Mouse (Mus musculus) adrenal gland (tissue): ENCODE data around the gene Mynn.
"Not testable (repeated sequence)": the region's sequence is repeated elsewhere in the genome, so short reads cannot be mapped to it uniquely, and the experiment has no call there.

ENCODE experiments used
- intact Hi-C: fragments of 180-260 bp; cut with DNase I; formaldehyde crosslinking; loops from one replicate; pipeline ENCODE4 v1.15.1; 2025
- long read RNA-seq, 2 experiments: library from polyadenylated mRNA; unstranded; transcript quantifications; one replicate each; pipeline ENCODE4 v2.0.0; 2020; ENCODE audit warnings: borderline replicate concordance in 1 of 2; ENCODE audit not compliant: insufficient replicate concordance in 1 of 2

Mynn gene
- long read RNA-seq, experiment 1, full-length matches to known transcripts: 6 of 9 reads
- long read RNA-seq, experiment 1, partial matches to known transcripts: 1 of 9 reads
- long read RNA-seq, experiment 1, other reads (novel, unspliced or antisense): 2 of 9 reads
- long read RNA-seq, experiment 2, full-length matches to known transcripts: 4 of 5 reads
- long read RNA-seq, experiment 2, partial matches to known transcripts: 1 of 5 reads
- long read RNA-seq, experiment 2, other reads (novel, unspliced or antisense): 0 of 5 reads

- intact Hi-C loops: loop anchor here (5.0 kb wide), 1 partner anchor 190 kb away; the partner anchor contains the start of gene Sec62
These were observed at the start of gene Mynn for GRCm38 (mm10) chr3:30602065-30602739. Gene Mynn (plus strand): TSS chr3:30602065.

DNA sequence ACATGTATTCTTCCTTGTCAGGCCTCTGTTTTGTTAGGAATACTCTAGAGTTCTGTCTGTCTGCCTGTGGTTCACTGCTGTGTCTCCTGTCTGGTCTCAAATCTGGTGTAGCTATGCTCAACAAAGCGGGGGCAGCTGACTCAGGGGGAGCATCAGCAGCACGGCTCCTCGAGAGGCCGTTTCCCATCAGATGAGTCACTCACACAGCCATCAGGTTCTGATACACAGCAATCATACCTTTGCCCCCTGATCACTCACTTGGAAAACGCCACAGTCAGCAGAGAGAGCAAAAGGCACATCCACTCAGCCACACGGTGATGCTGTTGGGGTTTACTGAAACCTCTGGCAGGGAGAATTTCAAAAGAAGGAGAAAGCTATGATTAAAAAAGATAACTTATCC lies 48.1 kb upstream of the Mynn start:
- intact Hi-C loops: loop anchor here (10.0 kb wide), 1 partner anchor 739 kb away; no protein-coding TSS in a partner anchor

- intact Hi-C loops: no loop called here
These were observed 41.1 kb upstream of the Mynn start for GRCm38 (mm10) chr3:30560677-30561314.

DNA sequence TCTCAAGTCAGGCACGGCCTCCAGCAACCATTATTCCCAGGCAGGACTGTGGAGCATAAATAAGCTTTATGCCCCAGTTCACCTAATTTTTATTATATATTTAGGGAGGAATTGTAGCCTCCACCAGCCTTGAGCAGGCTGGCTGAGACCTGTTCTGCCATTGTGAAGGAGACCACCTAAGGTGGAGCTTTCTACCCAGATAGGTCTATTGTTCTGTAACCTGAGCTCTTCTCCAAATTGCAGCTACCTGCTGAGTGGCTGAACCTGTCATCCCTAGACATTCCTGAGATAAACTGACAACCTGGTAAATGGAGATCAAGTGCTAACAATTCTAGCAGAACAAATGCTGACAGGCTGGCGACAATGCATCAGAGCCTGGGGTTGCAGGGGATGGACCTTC lies 35.5 kb upstream of the Mynn start:
- intact Hi-C loops: not testable (repeated sequence)

- intact Hi-C loops: no loop called here
These were observed 28.3 kb upstream of the Mynn start for GRCm38 (mm10) chr3:30573549-30573948.

DNA sequence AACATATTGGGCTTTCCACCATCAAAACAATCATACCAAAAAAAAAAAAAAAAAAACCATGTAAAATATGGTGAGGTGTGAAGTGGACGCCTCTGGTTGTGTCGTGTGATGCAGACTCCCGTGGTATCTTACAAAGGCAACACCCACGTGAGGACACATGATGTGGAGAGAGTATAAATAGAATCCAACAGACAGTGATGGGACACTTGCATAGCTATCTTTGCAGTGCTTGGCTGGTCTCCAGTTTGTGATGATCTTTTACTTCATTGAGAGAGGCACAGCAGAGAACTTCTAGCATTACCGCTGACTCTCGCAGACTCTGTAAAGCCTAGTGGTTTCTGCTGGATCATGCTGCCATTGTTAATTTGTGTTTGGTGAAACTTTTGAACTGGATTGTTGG lies 13.0 kb upstream of the Mynn start:
- intact Hi-C loops: no loop called here

DNA sequence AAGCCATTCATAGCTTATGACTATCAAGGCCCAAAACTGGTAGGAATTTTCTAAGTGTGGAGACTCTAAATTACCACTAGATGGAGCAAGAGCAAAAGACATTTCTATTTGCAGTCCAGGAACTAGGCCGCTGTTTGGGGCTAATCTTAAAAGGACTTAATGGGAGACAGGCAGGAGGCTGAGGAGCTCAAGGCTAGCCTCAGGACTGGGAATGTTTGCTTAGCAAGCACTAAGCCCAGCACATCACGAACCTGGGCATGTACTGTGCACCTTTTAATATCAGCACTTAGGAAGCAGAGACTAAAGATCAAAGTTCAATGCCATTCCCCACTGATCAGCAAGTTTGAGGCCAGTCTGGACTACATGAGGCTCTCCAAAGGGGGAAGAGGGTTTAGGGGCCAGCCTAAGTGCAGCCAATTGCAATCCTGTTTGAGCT lies 9.4 kb upstream of the Mynn start:
- intact Hi-C loops: loop anchor here (5.0 to 10.0 kb wide), 2 partner anchors 100 to 552 kb away; partner anchors contain the start of gene Cldn11

GRCm38 (mm10) chr3:30593719-30594485 lies 8.0 kb upstream of the Mynn start:
- intact Hi-C loops: loop anchor here (5.0 to 10.0 kb wide), 2 partner anchors 98 to 551 kb away; partner anchors contain the start of gene Cldn11

- intact Hi-C loops: loop anchor here (5.0 to 10.0 kb wide), 2 partner anchors 377 to 550 kb away; partner anchors contain the start of gene Cldn11
These were observed 6.6 kb upstream of the Mynn start for GRCm38 (mm10) chr3:30595111-30595832.

- intact Hi-C loops: loop anchor here (5.0 to 10.0 kb wide), 2 partner anchors 375 to 548 kb away; partner anchors contain the start of gene Cldn11
These were observed 4.6 kb upstream of the Mynn start for GRCm38 (mm10) chr3:30597271-30597670.

- intact Hi-C loops: loop anchor here (5.0 to 10.0 kb wide), 3 partner anchors 192 to 545 kb away; partner anchors contain the start of genes Cldn11 and Sec62
These were observed 1.9 kb upstream of the Mynn start, which contains the start of gene Actrt3 for GRCm38 (mm10) chr3:30599711-30600545. Gene Actrt3 (minus strand): TSS chr3:30599939.

DNA sequence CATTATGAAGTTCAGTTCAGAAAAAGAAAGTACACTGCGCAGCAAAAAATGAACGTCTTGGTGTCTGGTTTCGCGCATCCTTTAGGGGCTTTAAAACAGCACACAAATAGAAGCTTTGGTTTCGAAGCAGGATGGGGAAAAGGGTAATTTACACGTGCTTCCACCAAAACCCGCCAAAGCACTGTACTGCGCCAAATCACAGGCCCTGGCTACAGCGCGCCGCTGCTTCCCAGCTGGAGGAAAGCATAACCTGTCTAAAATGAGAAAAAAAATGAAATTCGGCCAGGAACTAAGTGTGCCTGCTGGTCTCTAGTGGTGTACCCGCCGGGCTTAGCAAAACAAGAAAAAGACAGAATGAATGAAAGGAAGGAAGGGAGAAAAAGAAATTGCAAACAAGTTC lies 1.1 kb upstream of the Mynn start:
- intact Hi-C loops: loop anchor here (5.0 kb wide), 1 partner anchor 192 kb away; the partner anchor contains the start of gene Sec62

DNA sequence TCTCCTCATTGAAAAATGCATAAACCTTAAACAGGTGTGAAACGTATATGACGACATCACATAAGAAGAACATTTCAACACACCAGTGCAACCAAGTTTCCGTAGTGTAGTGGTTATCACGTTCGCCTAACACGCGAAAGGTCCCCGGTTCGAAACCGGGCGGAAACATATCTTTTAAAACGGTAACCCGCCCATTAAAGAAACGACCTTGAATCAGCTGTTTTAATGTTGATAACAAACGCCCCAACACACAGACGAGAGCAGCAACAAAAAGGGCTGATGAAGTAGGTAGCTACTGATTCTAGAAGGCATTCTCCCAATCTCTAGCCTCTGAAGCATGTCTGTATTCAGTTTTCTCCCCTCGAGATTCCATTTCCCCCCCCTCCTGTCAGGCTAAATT lies 690 bp upstream of the Mynn start:
- intact Hi-C loops: loop anchor here (5.0 kb wide), 1 partner anchor 191 kb away; the partner anchor contains the start of gene Sec62

DNA sequence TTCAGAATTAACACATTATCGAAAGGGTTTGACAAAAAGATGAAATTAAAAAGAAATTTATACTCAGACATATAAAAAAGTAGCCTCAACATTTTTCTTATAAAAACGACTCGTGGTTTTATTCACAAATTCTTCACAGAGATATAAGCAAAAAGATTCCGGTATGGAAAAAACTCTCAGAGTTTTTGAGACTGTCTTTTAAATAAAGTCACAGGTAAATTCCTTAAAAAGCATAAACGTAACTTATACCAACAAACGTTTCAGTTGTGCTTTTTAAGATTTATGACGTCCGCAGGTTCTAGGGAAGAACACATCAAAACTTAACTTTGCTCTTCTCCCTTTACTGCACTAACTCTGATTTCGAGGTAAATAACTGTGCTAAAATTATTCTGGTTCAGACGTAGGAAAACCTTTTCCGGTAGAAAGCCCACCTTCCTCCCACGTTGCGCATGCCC lies 228 bp upstream of the Mynn start:
- intact Hi-C loops: loop anchor here (5.0 kb wide), 1 partner anchor 191 kb away; the partner anchor contains the start of gene Sec62

- intact Hi-C loops: loop anchor here (5.0 kb wide), 1 partner anchor 190 kb away; the partner anchor contains the start of gene Sec62
These were observed 854 bp downstream of the Mynn start for GRCm38 (mm10) chr3:30602740-30603098.

DNA sequence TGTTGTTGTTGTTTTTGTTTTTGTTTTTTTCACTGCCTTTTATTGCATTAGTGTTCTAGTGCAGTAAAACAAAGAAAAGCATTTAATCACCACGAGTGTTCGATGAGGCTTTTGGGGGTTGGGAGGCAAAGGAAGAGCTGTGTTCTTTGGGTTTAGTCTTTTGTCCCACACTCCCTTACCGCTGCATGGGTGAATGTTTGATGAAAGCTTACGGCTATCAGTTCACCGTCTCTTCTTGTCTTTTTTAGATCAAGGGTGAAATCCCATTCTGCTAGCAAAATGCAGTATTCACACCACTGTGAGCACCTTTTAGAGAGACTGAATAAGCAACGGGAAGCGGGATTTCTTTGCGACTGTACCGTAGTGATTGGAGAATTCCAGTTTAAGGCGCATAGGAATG lies 1.4 kb downstream of the Mynn start:
- intact Hi-C loops: loop anchor here (5.0 kb wide), 1 partner anchor 189 kb away; the partner anchor contains the start of gene Sec62

DNA sequence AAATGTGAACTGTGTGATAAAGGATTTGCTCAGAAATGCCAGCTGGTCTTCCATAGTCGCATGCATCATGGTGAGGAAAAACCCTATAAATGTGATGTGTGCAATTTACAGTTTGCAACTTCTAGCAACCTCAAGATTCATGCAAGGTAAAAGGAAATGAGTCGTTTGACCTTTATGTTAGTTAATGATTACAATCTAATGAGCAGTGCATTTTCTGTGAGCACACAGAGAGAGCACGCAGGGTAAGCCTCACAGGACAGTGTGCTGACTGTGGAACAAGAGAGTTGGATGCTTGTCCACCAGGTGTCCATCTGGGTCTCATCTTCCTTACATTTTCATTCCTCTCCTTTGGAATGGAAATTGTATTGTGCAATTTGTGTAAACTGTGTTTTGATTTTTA lies 7.1 kb downstream of the Mynn start:
- intact Hi-C loops: no loop called here

DNA sequence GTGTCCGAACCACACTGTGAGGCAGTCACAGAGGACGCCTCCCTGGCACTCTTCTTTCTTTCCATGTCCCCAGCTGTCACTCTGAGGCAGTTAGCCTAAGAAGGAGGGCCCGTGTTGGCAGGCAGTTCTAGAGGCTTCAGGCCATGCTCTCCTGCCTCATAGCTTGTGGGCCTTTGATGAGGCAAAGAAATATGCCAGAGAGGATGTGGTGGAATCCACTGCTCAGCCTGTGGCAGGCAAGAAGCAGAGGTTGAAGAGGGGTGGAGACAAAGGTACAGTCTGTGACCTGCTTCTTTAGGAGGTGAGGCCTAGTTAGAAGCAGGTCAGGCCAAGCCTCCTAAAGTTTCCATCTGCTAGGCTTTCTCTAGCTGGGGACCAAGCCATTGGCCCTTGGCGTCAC lies 9.1 kb downstream of the Mynn start:
- intact Hi-C loops: no loop called here

GRCm38 (mm10) chr3:30620132-30620531 lies 18.3 kb downstream of the Mynn start:
- intact Hi-C loops: no loop called here
